Mouse (Mus musculus): Measurements from ENCODE around the gene P2rx3. TPM values are rescaled to one million over a fixed set of nuclear protein-coding genes. Genes with fewer than 3 reads are reported as not detected.

P2rx3 gene
- total and polyA plus RNA-seq, 2 experiments from 2014 or later, result 0.41 TPM; not detected in 1

- Histone ChIP-seq H3K4me3 (ENCODE audit: low read depth, low read length) (peak overlapping the region; percentile 16; the same call in 1 of the 2 replicates), H3K4me1 (ENCODE audit: insufficient read depth) (peaks cover 30% of the 10 kb centered on the region), H3K4me2 (ENCODE audit: low read depth) (peak overlapping the region; percentile 54), H3K9ac (0 out of 2 replicates have a peak overlapping the region, but pooled peaks have one; percentile 22), H3K9me3 (ENCODE audit: low read length) (no peaks in the 10 kb centered on the region), H3K36me3 (ENCODE audit: insufficient read depth) (peaks cover 51% of the 10 kb centered on the region), H3K27me3 (ENCODE audit: insufficient read depth, low read length) (no peaks in the 10 kb centered on the region), H3K27ac (ENCODE audit: low read depth, low read length) (peak overlapping the region; percentile 21; the same call in 1 of the 2 replicates)
- DNase-seq (no peak), ATAC-seq (no peak)
- WGBS, result 49% methylated on average over 9 of the region's 9 CpGs
- no peak for TF ChIP-seq CTCF (IDR thresholded peaks at IDR 0.05; ENCODE audit: low read depth)
Measured at GRCm38 (mm10) chr2:85050746-85051145, 13.5 kb upstream of the P2rx3 start.

DNA sequence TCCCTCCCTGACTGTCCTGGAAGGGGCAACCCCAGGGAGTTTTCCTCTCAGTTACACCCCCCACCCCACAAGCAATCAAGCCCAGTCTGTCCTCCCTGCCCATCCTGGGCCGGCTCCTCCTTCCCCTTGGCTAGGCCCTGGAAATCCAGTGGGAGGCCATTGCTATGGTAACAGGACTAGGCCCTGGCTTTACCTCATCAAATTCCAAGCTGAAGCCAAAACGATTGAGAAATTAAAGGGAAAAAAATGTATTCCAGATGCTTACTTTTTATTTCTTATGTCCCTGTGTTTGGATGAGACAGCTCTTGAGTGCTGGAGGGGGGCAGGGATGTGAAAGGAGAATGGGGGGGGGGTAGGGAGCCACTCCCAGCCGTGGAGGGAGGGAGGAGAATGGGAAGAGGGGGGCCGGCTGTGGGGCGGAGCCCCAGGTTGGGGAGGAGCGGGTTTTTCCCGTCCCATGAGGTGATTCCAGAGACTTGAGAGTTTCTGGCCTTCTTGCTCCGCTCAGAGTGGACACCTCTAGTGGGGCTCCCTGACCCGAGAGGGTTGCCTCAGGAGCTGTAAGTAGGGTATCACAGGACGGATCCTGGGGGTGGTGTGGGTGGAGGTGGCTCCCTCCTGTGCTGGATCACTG lies 12.9 kb upstream of the P2rx3 start:
- 7% methylated on average over 9 of the region's 10 CpGs for WGBS
- Histone ChIP-seq H3K4me2 (ENCODE audit: low read depth) (peak overlapping the region; percentile 54), H3K9me3 (ENCODE audit: low read length) (no peaks in the 10 kb centered on the region), H3K9ac (no peak overlapping the region), H3K27me3 (ENCODE audit: insufficient read depth, low read length) (no peaks in the 10 kb centered on the region), H3K4me1 (ENCODE audit: insufficient read depth) (peaks cover 30% of the 10 kb centered on the region), H3K36me3 (ENCODE audit: insufficient read depth) (peaks cover 51% of the 10 kb centered on the region), H3K27ac (ENCODE audit: low read depth, low read length) (0 out of 2 replicates have a peak overlapping the region, but pooled peaks have one; percentile 21), H3K4me3 (ENCODE audit: low read depth, low read length) (peak overlapping the region; percentile 16; the same call in 1 of the 2 replicates)
- ATAC-seq, result no peak
- DNase-seq, result peak; percentile 48
- no peak for TF ChIP-seq CTCF (IDR thresholded peaks at IDR 0.05; ENCODE audit: low read depth)

- H3K4me3 ChIP-seq (ENCODE audit: low read depth, low read length), result peak overlapping the region; percentile 12; the same call in 1 of the 2 replicates
- 66% methylated on average over 4 of the region's 4 CpGs for WGBS
- TF ChIP-seq CTCF (IDR thresholded peaks at IDR 0.05; ENCODE audit: low read depth), result no peak
Measured at GRCm38 (mm10) chr2:85049277-85049676, 12.0 kb upstream of the P2rx3 start.

DNA sequence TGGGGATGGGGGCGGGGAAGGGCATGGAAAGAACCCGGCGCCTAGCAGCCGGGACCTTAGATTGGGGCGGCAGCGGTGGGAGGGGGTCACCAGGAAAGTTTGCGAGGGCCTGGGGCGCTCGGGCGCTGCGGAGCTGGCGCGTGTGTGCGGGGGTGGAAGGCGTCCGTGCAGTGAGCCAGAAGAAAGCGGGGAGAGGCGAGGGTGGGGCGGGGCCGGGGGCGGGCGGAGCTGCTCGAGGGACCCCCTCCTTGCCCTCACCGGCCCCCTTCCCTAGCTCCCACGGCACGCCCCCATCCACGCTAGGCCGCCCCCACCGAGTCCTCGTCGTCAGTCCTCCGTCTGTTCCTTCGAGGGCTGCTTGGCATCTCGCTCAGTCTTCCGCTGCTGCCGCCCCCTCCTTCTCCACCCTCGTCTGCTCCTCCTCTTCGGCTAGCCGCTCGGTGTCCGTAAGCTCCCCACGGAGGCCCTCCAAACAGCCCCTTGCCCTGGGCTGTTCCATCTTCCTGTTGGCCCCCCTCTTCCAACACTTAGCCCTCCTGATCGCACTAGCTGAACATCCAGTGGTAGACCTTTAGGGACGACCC lies 11.0 kb upstream of the P2rx3 start:
- peak; percentile 78 for DNase-seq
- peak overlapping the region; percentile 68 for H3K4me3 ChIP-seq (ENCODE audit: low read depth, low read length)
- ATAC-seq, result peak; percentile 71
- no peak for TF ChIP-seq CTCF (IDR thresholded peaks at IDR 0.05; ENCODE audit: low read depth)
- H3K9ac ChIP-seq, result peak overlapping the region; percentile 76
- peak overlapping the region; percentile 54 for H3K4me2 ChIP-seq (ENCODE audit: low read depth)
- peaks cover 50% of the 10 kb centered on the region for H3K36me3 ChIP-seq (ENCODE audit: insufficient read depth)
- WGBS, result 5% methylated on average over 34 of the region's 44 CpGs
- no peaks in the 10 kb centered on the region for H3K9me3 ChIP-seq (ENCODE audit: low read length)
- no peaks in the 10 kb centered on the region for H3K27me3 ChIP-seq (ENCODE audit: insufficient read depth, low read length)
- H3K4me1 ChIP-seq (ENCODE audit: insufficient read depth), result peaks cover 30% of the 10 kb centered on the region
- peak overlapping the region; percentile 89 for H3K27ac ChIP-seq (ENCODE audit: low read depth, low read length)

More at GRCm38 (mm10) chr2:85049277-85049676, 12.0 kb upstream of the P2rx3 start:
- ATAC-seq, result no peak
- Histone ChIP-seq H3K4me1 (ENCODE audit: insufficient read depth) (peaks cover 30% of the 10 kb centered on the region), H3K4me2 (ENCODE audit: low read depth) (peak overlapping the region; percentile 54), H3K9me3 (ENCODE audit: low read length) (no peaks in the 10 kb centered on the region), H3K9ac (no peak overlapping the region), H3K36me3 (ENCODE audit: insufficient read depth) (peaks cover 49% of the 10 kb centered on the region), H3K27ac (ENCODE audit: low read depth, low read length) (no peak overlapping the region), H3K27me3 (ENCODE audit: insufficient read depth, low read length) (no peaks in the 10 kb centered on the region)
- DNase-seq, result no peak

DNA sequence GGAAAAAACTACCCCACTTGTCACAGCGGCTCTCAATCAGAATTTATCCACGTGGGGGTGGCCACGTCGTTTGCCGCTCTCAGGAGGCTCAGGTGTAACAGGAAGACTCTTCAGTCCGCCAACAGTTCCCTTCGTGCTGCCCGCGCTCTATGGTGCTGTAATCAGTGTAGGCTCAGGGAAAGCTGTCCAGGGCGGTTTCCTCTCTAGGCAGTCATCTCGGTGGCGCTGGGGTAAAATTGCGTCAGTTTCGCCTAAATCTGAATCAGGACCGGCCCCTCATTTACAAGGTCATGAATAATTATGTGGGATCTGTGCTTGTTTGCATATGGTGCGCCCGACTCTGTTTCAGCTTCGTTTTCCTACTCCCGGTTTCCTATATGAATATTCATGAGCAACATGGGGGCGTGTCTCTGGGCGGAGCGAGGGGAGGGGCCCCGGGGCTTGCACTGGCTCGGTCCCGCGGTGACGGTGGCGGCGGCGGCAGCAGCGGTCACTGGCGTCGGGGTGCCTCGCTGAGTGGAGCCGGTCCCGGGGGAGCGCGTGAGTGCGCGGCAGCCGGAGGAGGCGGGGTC lies 10.4 kb upstream of the P2rx3 start, which contains the start of gene Tnks1bp1:
Gene Tnks1bp1 (plus strand): TSS at position 427 of the 572 bp plus-strand sequence.
- H3K27me3 ChIP-seq (ENCODE audit: insufficient read depth, low read length), result no peaks in the 10 kb centered on the region
- peak within 1 kb of the TSS; percentile 89 for H3K27ac ChIP-seq (ENCODE audit: low read depth, low read length)
- DNase-seq (peak; percentile 93), ATAC-seq (peak; percentile 89)
- no peaks in the 10 kb centered on the region for H3K9me3 ChIP-seq (ENCODE audit: low read length)
- peak within 1 kb of the TSS; percentile 76 for H3K9ac ChIP-seq
- H3K36me3 ChIP-seq (ENCODE audit: insufficient read depth), result peaks cover 51% of the 10 kb centered on the region
- 3% methylated on average over 42 of the region's 42 CpGs for WGBS
- TF ChIP-seq CTCF (IDR thresholded peaks at IDR 0.05; ENCODE audit: low read depth), result no peak
- peak within 1 kb of the TSS; percentile 54 for H3K4me2 ChIP-seq (ENCODE audit: low read depth)
- peak within 1 kb of the TSS; percentile 68 for H3K4me3 ChIP-seq (ENCODE audit: low read depth, low read length)
- H3K4me1 ChIP-seq (ENCODE audit: insufficient read depth), result peaks cover 30% of the 10 kb centered on the region

GRCm38 (mm10) chr2:85047081-85047480 lies 9.8 kb upstream of the P2rx3 start:
- Histone ChIP-seq H3K4me3 (ENCODE audit: low read depth, low read length) (peak overlapping the region; percentile 68), H3K9me3 (ENCODE audit: low read length) (no peaks in the 10 kb centered on the region), H3K27me3 (ENCODE audit: insufficient read depth, low read length) (no peaks in the 10 kb centered on the region), H3K4me2 (ENCODE audit: low read depth) (peak overlapping the region; percentile 54), H3K9ac (peak overlapping the region; percentile 76; the same call in 1 of the 2 replicates), H3K4me1 (ENCODE audit: insufficient read depth) (peaks cover 30% of the 10 kb centered on the region), H3K36me3 (ENCODE audit: insufficient read depth) (peaks cover 51% of the 10 kb centered on the region), H3K27ac (ENCODE audit: low read depth, low read length) (peak overlapping the region; percentile 89; the same call in 1 of the 2 replicates)
- TF ChIP-seq CTCF (IDR thresholded peaks at IDR 0.05; ENCODE audit: low read depth), result no peak
- DNase-seq (no peak), ATAC-seq (no peak)
- WGBS, result 46% methylated on average over 10 of the region's 10 CpGs

Data from forebrain, postnatal 0 days (tissue).